Mouse (Mus musculus) monocyte, adult 5-6 weeks (primary cell): ENCODE measurements around the gene Srgap2. TPM values are rescaled to one million over a fixed set of nuclear protein-coding genes. Genes with fewer than 3 reads are reported as not detected.

Experiments
- ATAC-seq: fragments of 153-309, 156-312 bp; replicated peaks from 2 replicates; pipeline ENCODE4 v1.8.0; 2017; ENCODE audit warnings: mild to moderate bottlenecking; ENCODE audit not compliant: low TSS enrichment, insufficient number of reproducible peaks, severe bottlenecking, poor library complexity, low FRiP score
- total RNA-seq: library from RNA; stranded (forward); fragments of 200-1000, 200-491, 200-594 nt; gene quantifications from 3 replicates; pipeline ENCODE4 v1.2.3, GENCODE M21; 2017

Srgap2 gene
- total RNA-seq, 1 experiment from 2014 or later, result 13.8 TPM

- ATAC-seq, result no peak
Measured at GRCm38 (mm10) chr1:131436609-131437008, 90.5 kb downstream of the Srgap2 start.

- no peak for ATAC-seq
Measured at GRCm38 (mm10) chr1:131431456-131432246, 95.5 kb downstream of the Srgap2 start.

- ATAC-seq, result no peak
Measured at GRCm38 (mm10) chr1:131427140-131427821, 99.9 kb downstream of the Srgap2 start.

GRCm38 (mm10) chr1:131423061-131423460, 104.1 kb downstream of the Srgap2 start:
- ATAC-seq, result no peak

- ATAC-seq, result no peak
Measured at GRCm38 (mm10) chr1:131421113-131421512, 106.0 kb downstream of the Srgap2 start.

GRCm38 (mm10) chr1:131420660-131421059, 106.5 kb downstream of the Srgap2 start:
- ATAC-seq, result no peak

- no peak for ATAC-seq
Measured at GRCm38 (mm10) chr1:131419307-131419706, 107.8 kb downstream of the Srgap2 start.

- ATAC-seq, result no peak
Measured at GRCm38 (mm10) chr1:131417821-131418660, 109.1 kb downstream of the Srgap2 start.

GRCm38 (mm10) chr1:131417059-131417750, 109.9 kb downstream of the Srgap2 start:
- no peak for ATAC-seq

GRCm38 (mm10) chr1:131403567-131403966, 123.6 kb downstream of the Srgap2 start:
- no peak for ATAC-seq

GRCm38 (mm10) chr1:131400844-131401243, 126.3 kb downstream of the Srgap2 start:
- no peak for ATAC-seq

GRCm38 (mm10) chr1:131398181-131398580, 129.0 kb downstream of the Srgap2 start:
- ATAC-seq, result no peak

GRCm38 (mm10) chr1:131384406-131384805, 142.7 kb downstream of the Srgap2 start:
- peak; percentile 76 for ATAC-seq

- peak; percentile 48; the same call in 1 of the 2 replicates for ATAC-seq
Measured at GRCm38 (mm10) chr1:131382184-131382583, 145.0 kb downstream of the Srgap2 start.

- ATAC-seq, result no peak
Measured at GRCm38 (mm10) chr1:131380254-131380653, 146.9 kb downstream of the Srgap2 start.

GRCm38 (mm10) chr1:131378914-131379474, 148.2 kb downstream of the Srgap2 start:
- ATAC-seq, result no peak

GRCm38 (mm10) chr1:131378081-131378913, 148.9 kb downstream of the Srgap2 start:
- ATAC-seq, result no peak

GRCm38 (mm10) chr1:131365832-131366231, 161.3 kb downstream of the Srgap2 start:
- no peak for ATAC-seq
